Mouse (Mus musculus) frontal cortex, postnatal 25 days (tissue): ENCODE measurements around the gene Mfap2.

Source experiments
- DNase-seq, 2 experiments: peaks; one replicate each; pipeline ENCODE4 v3.0.0; 2022; ENCODE audit warnings: low spot score in 2 of 2

Gene Mfap2

DNA sequence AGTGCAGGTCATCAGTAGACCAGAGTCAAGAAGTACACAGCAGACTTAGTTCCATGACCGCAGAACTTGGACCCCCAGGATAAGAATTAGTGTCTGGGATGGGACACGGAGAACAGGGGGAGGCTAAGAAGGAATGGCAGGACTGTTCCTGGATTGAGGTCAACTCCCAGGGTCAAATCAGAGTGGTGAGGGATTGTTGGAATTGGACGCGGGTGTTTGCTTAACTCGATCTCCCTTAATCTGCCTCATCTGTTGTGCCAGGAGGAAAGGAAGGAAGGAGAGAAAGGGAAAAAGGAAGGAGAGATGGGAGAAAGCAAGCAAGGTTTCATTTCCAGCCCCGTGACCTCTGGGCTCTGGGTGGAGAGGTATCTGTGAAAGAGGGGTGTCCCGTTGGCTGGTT, at the start of gene Mfap2:
Gene Mfap2, plus strand, starts transcription at position 301 of the 400 bp plus-strand sequence.
- DNase-seq = no peak

GRCm38 (mm10) chr4:140960781-140961466, 49.3 kb upstream of the Mfap2 start, which contains the start of gene Sdhb:
TSS of gene Sdhb (plus strand) at chr4:140961203.
- DNase-seq = peak; percentile 88 to 92

DNA sequence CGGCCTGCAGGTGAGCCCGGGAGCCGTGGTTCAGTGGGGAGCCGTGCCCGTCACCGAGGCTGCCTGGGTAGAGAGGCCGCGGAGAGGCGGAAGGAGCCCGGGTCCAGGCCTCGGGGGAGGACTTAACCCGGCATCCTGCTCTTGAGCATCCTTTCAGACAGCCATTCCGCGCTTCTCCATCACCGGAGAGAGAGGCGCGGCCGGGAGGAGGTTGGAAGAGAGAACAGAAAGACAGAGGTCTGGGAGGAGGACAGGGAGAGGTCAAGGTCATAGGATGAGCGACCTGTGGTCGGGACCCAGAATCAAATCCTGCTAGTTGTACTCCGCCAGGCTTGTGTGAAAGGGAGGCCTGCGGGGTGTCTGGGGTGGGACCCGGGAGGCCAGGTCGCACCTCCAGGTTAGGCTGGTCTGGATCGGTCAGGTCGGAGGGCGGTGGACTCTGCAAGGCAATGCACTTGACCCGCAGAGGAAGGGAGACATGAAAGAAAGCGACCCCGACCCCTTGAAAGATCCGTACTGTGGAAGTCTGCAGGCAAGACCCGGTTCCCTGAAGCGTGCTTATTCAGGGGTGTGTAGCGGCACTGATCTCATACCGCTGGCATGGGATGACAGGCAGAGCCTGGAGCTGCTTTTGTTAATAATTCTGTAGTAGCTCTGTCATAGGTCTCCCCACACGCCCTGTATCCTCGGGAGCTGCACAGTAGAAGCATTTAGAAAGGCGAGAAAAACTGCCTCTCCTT, 48.6 kb upstream of the Mfap2 start:
- no peak for DNase-seq

GRCm38 (mm10) chr4:140962207-140962909, 47.9 kb upstream of the Mfap2 start:
- DNase-seq = no peak

DNA sequence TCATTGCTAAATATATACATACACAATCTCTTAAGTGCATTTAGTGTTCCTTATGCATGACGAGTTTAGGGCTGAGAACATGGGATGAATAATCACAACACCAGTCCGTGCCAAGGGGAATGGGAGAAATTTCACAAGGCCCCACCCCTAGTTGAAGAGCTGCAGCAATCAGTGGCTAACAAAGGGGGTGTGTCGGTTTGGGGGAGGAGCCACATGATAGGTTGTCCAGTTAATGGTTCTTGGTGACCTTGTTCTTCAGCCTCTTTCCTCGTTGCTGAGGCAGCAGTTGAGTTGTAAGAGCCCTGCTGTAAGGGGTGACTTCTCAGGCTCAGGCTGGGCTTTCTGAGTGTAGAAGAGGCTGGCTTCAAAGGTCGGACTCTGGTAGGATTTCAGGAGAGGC, 47.3 kb upstream of the Mfap2 start:
- no peak for DNase-seq

- DNase-seq = no peak
Observed at GRCm38 (mm10) chr4:140963941-140964597, 46.1 kb upstream of the Mfap2 start.

- DNase-seq = peak; percentile 64 to 69
Observed at GRCm38 (mm10) chr4:140964620-140965019, 45.6 kb upstream of the Mfap2 start.

DNA sequence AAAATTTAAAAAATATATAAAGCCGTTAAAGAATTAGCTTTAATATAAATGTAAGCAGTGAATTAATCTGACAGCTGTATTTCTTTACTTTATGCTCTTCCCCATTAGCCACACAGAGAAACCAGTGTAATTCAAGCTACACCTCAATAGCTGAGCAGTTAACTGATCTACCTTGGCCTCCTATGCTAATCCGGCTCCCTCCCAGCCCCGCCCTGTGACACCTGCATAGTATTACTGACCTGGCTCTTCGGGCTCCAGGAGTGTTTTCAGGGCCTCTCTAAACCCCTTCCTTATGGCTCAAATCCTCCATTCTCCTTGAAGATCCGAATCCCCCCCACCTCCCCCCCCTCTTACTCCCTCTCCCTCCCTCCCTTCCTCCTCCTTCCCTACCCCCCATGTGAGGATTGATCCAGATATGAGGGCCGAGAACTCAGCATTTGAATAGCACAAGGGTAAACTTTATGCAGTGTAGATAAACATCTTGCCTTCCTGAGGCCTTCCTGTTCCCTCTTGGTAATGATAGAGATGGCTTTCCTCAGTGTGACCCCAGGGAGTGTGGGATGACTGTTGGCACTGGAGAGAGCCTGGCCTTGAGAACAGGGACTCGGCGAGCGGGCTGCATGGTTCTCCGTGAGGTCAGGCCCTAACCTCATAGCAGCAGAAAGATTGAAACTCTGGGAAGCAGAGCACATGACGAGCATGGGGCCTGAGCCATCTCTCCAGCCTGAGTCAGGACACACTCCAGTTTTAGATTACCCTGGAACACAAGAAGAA, 42.6 kb upstream of the Mfap2 start:
- DNase-seq = no peak

GRCm38 (mm10) chr4:140971691-140972090, 38.5 kb upstream of the Mfap2 start:
- DNase-seq = no peak

- DNase-seq = no peak
Observed at GRCm38 (mm10) chr4:140974408-140974807, 35.8 kb upstream of the Mfap2 start.

GRCm38 (mm10) chr4:140975356-140975755, 34.9 kb upstream of the Mfap2 start:
- no peak for DNase-seq

GRCm38 (mm10) chr4:140977278-140977677, 32.9 kb upstream of the Mfap2 start:
- no peak for DNase-seq

DNA sequence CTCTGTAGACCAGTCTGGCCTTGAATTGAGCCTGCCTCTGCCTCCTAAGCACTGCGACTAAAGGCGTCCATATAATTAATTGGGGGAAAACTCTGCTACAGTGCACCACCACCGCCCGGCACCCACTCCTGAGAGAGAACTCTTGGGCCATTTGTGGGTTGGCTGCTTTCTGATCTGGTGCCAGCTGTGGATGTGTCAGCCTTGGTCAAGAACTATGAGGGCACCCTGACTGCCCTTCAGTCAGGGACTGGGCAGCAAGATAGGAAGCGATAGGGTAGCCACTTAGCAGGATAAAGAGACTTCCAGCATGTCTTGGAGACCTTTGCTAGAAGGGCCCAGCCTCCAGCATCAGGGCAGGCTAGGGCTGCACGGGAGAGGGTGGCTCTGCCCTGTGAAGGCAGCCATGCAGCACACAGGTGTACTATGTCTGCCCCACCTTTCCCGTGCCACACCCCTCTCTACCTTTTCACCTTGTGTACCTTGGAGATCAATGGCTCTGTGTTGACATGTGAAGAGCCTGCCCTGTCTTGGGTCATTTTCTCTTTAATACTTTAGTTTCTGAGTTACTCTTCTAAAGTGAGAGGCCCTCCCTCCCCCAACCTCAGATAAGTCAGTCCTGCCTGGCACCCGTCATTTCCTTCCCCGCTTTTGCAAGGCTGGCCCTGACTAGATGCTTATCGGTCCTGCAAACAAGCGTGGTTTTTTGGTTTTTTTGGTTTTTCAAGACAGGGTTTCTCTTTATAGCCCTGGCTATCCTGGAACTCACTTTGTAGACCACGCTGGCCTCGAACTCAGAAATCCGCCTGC, 32.1 kb upstream of the Mfap2 start:
- DNase-seq = no peak

- DNase-seq = no peak
Observed at GRCm38 (mm10) chr4:140981605-140982004, 28.6 kb upstream of the Mfap2 start.

DNA sequence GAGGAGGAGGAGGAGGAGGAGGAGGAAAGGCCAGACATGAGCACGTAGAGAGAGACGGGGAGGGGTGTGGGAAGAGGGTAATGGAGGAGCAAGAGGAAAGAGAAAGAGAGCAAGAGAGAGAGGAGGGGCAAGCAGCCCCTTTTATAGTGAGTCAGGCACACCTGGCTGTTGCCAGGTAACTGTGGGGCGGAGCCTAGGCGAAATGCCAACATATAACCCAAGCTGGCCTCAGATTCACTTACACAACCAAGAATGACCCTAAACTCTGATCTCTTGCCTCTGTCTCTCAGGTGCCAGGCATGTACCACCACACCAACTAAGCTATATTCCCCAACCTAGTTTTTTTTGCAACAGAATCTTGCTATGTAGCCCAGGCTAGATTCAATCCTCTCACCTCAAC, 27.4 kb upstream of the Mfap2 start:
- no peak for DNase-seq

DNA sequence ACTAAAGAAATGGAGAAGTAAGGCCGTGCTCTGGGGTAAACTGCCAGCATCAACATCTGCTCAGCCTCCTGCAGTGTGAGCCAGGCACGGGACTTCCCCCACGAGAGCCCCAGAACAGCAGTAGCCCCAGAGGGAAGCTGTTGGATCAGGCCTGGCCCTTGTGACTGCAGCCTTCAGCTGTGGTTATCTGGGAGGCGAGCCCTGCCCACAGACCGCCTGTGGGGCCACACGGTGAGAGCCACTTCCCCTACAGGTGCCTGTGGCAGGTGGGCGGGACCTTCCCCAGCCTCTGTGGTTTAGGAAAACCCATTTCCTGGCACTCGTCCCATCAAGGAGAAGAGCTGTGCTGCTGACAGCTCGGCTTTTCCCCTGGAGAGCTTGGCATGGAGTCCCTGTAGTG, 26.8 kb upstream of the Mfap2 start:
- no peak for DNase-seq

DNA sequence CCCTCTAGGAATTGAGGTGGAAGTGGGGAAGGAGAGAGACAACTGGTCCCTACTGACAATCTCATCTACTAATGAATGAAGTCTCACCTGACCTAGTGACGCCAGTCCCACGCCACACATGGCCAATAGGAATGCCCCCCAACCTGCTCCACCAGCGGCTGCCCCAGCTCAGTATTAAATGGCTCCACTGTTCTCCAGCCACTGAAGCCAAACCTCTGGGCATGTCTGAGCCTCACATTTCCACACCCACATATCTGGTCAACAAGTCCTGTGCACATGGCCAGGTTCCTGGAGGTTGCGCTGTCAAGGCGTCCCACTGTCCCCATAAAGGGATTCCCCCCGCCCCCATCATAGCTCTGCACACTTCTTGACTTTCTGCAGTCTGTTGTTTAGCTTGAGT, 25.7 kb upstream of the Mfap2 start:
- no peak for DNase-seq

DNA sequence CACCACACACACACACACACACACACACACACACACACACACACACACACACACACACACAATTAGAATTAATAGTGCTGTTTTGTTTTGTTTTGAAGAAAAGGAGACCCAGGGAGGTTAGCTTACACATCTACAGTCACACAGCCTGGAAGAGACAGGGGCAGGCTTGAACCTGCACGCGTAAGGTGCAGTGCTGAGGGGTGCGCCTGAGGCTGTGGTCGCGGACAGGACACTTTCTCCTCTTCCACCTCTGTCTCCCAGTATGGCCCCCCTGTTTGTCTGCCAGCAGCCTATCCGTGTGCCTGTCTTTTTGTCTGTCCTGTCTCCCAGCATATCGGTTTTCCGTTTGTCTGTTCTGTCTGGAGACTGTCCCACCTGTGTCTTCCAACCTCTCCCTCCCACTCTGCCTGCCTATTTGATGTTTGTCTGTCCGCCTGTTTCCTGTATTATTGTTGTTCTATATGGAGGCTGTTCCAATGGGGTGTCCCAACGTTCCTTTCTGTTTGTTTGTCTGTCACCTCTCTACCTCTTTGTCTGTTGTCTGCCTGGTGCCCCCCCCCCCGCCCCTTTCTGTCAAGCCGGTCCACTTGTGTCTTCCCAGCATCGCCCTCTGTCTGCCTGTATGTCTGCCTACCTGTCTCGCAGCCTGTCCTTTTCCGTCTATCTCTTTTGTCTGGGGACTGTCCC, 24.1 kb upstream of the Mfap2 start:
- no peak for DNase-seq

DNA sequence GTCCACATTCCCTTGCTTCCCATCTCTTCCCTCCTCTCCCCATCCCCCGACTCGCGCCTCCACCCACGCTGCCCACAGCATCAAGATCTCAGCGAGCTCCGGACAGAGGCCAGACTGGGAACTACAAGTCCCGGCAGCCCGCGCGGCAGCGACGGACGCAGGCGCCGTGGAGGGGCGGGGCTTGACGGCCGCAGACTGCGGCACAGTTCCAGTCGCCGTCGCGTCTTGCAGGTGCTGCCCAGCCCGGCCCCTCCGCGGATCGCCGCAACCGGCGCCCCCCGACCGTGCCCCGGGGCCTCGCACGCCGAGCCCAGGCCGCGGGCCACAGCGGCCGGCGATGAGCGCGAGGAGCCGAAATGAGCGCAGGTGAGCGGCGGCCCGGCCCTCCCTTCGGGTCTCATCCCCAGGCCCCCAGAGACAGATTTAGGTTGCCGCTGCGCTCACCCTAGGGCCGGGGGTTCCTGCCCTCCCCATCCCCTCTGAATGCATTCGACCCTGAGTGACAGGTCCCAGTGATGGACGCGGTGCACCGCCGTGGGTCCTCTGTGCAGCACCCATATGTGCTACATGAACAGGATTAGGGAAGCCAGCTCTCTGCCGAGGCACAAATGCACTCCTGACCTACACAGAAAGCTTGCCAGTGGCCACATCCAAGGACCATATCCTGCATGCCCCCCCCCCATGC, 23.4 kb upstream of the Mfap2 start, which contains the start of gene Atp13a2:
Gene Atp13a2, plus strand, starts transcription at position 163 of the 685 bp plus-strand sequence.
- peak; percentile 85 to 88 for DNase-seq
